Mouse (Mus musculus) lung, adult 2 months (tissue): ENCODE data around the gene Ntpcr.

ENCODE experiments used
- CTCF ChIP-seq: fragments of 200-500 bp; IDR thresholded peaks from 2 replicates; pipeline ENCODE4 v1.5.1; 2011; ENCODE audit warnings: mild to moderate bottlenecking, low read length, control low read depth; ENCODE audit not compliant: insufficient read depth
- POLR2A ChIP-seq: fragments of 200-500 bp; IDR thresholded peaks from 2 replicates; pipeline ENCODE4 v1.6.1; 2011; ENCODE audit warnings: low read depth, mild to moderate bottlenecking, control low read depth, low read length, borderline replicate concordance; ENCODE audit errors: extremely low read depth

GRCm38 (mm10) chr8:125690961-125691360, 38.8 kb upstream of the Ntpcr start:
- TF ChIP-seq CTCF (no peak), POLR2A (no peak)
